Mouse (Mus musculus): ENCODE measurements at regions not wholly inside any gene's neighbourhood (a gene's known extent, or its start where the extent isn't known, plus 50 kb on each side); places are given as distances from the start of the nearest gene placed in this dataset.

DNA sequence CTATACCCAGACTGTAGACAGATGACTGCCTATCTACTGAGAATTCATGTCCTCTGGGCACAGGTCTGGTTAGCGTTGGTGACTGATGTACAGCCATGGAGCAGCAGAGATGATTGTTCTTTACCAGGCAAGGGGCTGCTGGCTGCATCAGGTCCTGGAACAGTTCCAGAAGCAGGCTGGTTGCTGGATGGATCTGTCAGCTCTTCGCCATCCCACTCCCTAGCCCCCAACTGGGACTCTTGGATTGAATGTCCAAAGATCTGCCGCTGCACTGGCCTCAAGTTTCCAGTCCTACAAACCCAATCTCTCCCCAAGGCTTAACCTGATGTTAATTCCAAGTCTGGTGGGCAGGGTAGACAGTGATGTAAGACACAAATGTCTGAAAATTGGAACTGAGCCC is 200.7 kb upstream of the Meis1 start:
- no peak overlapping the region for H3K27ac ChIP-seq (ENCODE audit: insufficient read depth, low read depth, low read length)
- H3K4me3 ChIP-seq (ENCODE audit: insufficient read depth, low read length) = no peak overlapping the region
- no peak for TF ChIP-seq CTCF (IDR thresholded peaks at IDR 0.05; ENCODE audit: low read depth, low read length)
- TF ChIP-seq POLR2A (IDR thresholded peaks at IDR 0.05; ENCODE audit: borderline replicate concordance, low read depth, low read length) = no peak
- H3K4me1 ChIP-seq (ENCODE audit: control insufficient read depth, insufficient read depth, low read length) = no peaks in the 10 kb centered on the region

DNA sequence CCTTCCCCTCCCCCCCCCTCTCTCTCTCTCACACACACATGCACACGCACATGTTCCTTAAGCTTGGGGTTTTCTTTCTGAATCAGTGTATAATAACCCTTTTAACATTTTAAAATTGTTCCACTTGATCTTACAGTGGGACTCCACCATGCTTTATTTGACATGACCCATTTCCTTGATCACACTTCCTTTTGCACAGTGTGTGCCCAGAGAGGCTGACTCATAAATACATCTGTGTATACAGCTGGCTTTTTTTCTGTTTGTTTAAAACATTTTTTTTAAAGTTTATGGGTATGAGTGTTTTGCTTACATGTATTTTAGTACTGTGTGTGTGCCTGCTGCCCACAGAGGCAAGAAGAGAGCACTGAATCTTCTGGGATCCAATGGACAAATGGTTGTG is 202.7 kb upstream of the Meis1 start:
- no peak for TF ChIP-seq POLR2A (IDR thresholded peaks at IDR 0.05; ENCODE audit: borderline replicate concordance, low read depth, low read length)
- no peak for TF ChIP-seq CTCF (IDR thresholded peaks at IDR 0.05; ENCODE audit: low read depth, low read length)
- H3K27ac ChIP-seq (ENCODE audit: insufficient read depth, low read depth, low read length) = no peak overlapping the region
- H3K4me3 ChIP-seq (ENCODE audit: insufficient read depth, low read length) = no peak overlapping the region
- H3K4me1 ChIP-seq (ENCODE audit: control insufficient read depth, insufficient read depth, low read length) = no peaks in the 10 kb centered on the region

DNA sequence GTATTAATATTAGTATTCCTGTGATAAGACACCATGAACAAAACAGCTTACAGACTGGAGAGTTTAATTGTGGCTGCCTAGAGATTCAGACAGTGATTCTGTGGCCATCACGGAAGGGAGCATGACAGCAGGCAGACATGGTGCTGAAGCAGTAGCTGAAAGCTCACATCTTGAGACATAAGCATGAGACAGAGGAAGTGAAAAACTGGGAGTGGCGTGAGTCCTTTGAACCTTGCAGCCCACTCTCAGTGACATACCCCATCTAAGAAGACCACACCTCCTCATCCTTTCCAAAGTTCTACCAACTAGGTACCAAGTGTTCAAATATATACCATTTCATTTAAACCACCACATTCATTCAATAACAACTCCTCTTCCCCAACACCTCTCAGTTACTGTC is 208.0 kb upstream of the Meis1 start:
- Histone ChIP-seq H3K4me3 (ENCODE audit: insufficient read depth, low read length) (no peak overlapping the region), H3K27ac (ENCODE audit: insufficient read depth, low read depth, low read length) (no peak overlapping the region), H3K4me1 (ENCODE audit: control insufficient read depth, insufficient read depth, low read length) (no peaks in the 10 kb centered on the region)
- TF ChIP-seq POLR2A (IDR thresholded peaks at IDR 0.05; ENCODE audit: borderline replicate concordance, low read depth, low read length) (no peak), CTCF (IDR thresholded peaks at IDR 0.05; ENCODE audit: low read depth, low read length) (no peak)

DNA sequence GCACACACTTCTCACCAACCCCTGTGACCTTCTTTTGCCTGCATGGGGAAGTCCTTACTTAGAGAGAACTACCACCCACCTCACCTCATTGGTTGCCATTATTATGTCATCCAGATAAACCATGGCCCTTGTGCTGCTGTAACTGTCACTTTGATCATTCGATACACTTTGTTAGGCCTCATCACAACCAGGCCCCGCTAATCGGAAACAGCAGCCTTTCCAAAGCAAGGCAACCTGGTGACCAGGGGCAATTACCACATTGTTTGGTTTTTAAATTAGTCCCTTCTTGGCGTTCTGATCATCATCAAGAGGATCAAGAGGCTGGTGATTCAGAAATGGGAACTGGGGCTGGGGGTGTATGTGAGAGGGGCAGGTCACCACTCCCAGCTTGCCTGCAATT is 208.9 kb upstream of the Meis1 start:
- TF ChIP-seq POLR2A (IDR thresholded peaks at IDR 0.05; ENCODE audit: borderline replicate concordance, low read depth, low read length) (no peak), CTCF (IDR thresholded peaks at IDR 0.05; ENCODE audit: low read depth, low read length) (no peak)
- Histone ChIP-seq H3K4me1 (ENCODE audit: control insufficient read depth, insufficient read depth, low read length) (no peaks in the 10 kb centered on the region), H3K4me3 (ENCODE audit: insufficient read depth, low read length) (no peak overlapping the region), H3K27ac (ENCODE audit: insufficient read depth, low read depth, low read length) (no peak overlapping the region)

DNA sequence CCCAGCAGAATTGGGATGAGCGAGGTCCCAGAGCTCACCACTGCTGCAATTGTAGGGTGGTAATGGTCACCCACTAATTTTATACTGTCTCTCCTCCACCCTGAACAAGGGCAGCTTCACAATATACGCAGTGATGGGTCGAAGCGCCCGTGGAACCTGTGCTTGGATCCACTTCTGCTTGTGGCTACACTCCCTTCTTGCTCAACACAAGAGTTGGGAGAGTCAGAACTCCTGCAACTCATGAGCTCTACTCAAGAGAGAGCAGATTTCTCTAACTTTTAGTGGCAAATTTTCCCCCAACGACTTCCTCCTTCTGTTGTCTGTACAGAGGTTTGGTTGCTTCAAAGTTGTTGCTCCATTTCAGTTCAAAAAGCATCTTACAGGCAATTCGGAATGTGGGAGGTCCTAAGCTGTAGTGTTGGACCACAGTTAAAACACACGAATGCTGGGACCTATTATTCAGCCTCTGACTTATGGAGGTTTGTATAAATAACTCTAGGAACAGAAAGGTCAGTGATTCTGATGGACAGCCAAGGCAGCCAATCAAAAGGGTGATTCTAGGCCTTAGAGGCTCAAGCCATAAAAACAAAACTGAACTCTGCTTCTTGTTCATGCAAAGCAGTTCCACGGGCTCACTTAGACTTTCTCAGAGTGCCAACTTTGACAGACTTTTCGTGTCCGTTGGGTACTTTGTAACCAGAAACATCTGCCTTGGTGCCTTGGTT is 227.8 kb upstream of the Meis1 start:
- no peak overlapping the region for H3K27ac ChIP-seq (ENCODE audit: insufficient read depth, low read depth, low read length)
- no peaks in the 10 kb centered on the region for H3K4me1 ChIP-seq (ENCODE audit: control insufficient read depth, insufficient read depth, low read length)
- H3K4me3 ChIP-seq (ENCODE audit: insufficient read depth, low read length) = no peak overlapping the region
- no peak for TF ChIP-seq POLR2A (IDR thresholded peaks at IDR 0.05; ENCODE audit: borderline replicate concordance, low read depth, low read length)
- no peak for TF ChIP-seq CTCF (IDR thresholded peaks at IDR 0.05; ENCODE audit: low read depth, low read length)

DNA sequence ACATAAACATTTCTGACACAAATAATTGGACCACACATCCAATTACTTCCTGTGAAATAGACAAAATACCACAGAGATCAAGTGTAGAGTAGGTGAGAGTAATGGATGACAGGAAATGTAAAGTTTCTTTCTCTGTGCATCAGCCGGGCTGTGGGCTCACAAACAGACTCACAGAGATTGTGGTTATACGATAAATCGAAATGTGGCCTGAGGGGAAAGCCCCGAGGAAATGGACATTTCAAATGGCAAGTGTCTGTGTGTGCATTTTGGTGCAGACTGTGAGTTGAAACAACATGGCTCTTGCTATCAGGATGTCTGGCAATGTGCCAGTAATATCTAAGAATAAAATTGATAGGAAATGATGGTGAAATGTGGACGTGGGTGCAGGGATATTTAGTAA is 234.8 kb upstream of the Meis1 start:
- Histone ChIP-seq H3K4me3 (ENCODE audit: insufficient read depth, low read length) (no peak overlapping the region), H3K4me1 (ENCODE audit: control insufficient read depth, insufficient read depth, low read length) (no peaks in the 10 kb centered on the region), H3K27ac (ENCODE audit: insufficient read depth, low read depth, low read length) (no peak overlapping the region)
- TF ChIP-seq POLR2A (IDR thresholded peaks at IDR 0.05; ENCODE audit: borderline replicate concordance, low read depth, low read length) (no peak), CTCF (IDR thresholded peaks at IDR 0.05; ENCODE audit: low read depth, low read length) (no peak)

DNA sequence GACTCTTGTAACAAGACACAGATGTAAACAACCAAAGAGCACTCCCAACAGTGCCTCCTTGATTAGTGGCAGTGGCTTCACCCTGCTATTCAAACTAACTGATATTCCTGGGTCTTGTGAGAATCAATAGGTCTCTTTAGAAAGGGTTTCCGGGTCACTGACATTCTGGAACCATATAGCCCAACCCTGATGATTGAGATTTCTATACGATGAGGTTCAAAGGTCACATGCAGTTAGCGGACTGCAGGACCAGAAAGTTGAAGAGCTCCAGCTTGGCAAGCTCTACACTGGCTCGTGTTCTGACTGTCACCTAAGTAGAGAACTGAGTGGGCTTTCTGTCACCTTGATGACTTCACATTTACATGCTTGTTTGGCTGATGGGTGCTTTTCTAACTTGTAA is 235.4 kb upstream of the Meis1 start:
- Histone ChIP-seq H3K27ac (ENCODE audit: insufficient read depth, low read depth, low read length) (no peak overlapping the region), H3K4me3 (ENCODE audit: insufficient read depth, low read length) (no peak overlapping the region), H3K4me1 (ENCODE audit: control insufficient read depth, insufficient read depth, low read length) (no peaks in the 10 kb centered on the region)
- TF ChIP-seq CTCF (IDR thresholded peaks at IDR 0.05; ENCODE audit: low read depth, low read length) (no peak), POLR2A (IDR thresholded peaks at IDR 0.05; ENCODE audit: borderline replicate concordance, low read depth, low read length) (no peak)

DNA sequence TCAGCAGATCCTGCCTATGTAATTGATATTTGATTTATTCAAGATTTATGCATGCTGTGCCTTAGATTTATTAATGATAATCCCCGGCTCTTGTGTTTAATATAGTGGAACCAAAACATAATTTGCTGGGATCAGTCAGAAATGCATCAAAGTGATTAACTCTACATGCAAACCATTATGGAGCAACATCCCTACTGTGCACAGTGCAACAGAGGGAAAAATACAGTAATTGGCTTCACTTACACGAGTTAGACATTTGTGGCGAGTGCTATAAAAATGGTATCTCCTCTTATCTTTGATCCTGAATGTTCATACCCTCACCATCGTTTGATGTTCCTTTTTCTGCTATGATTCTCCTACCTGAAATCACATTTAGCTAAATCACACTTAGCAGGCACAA is 238.8 kb upstream of the Meis1 start:
- no peak for TF ChIP-seq POLR2A (IDR thresholded peaks at IDR 0.05; ENCODE audit: borderline replicate concordance, low read depth, low read length)
- TF ChIP-seq CTCF (IDR thresholded peaks at IDR 0.05; ENCODE audit: low read depth, low read length) = no peak
- H3K27ac ChIP-seq (ENCODE audit: insufficient read depth, low read depth, low read length) = no peak overlapping the region
- H3K4me3 ChIP-seq (ENCODE audit: insufficient read depth, low read length) = no peak overlapping the region
- no peaks in the 10 kb centered on the region for H3K4me1 ChIP-seq (ENCODE audit: control insufficient read depth, insufficient read depth, low read length)

DNA sequence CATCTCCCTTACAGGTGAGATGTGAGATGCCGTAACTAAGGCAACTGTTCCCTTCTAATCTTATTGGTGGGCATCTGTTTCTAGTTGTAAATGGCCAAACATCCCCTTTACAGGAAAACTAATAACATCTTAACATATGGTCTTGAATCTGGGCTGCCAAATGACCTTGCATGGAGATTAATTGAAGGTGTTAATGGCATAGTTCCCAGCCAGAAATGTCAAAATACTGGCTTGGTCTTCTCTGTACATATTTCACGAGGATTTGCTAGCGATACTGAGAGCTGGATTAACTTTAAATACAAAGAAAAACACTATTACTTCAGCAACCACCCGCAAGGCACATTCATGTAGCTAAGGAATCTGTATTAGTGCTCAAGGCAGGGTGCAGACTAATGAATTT is 244.0 kb upstream of the Meis1 start:
- TF ChIP-seq POLR2A (IDR thresholded peaks at IDR 0.05; ENCODE audit: borderline replicate concordance, low read depth, low read length) (no peak), CTCF (IDR thresholded peaks at IDR 0.05; ENCODE audit: low read depth, low read length) (no peak)
- no peaks in the 10 kb centered on the region for H3K4me1 ChIP-seq (ENCODE audit: control insufficient read depth, insufficient read depth, low read length)

DNA sequence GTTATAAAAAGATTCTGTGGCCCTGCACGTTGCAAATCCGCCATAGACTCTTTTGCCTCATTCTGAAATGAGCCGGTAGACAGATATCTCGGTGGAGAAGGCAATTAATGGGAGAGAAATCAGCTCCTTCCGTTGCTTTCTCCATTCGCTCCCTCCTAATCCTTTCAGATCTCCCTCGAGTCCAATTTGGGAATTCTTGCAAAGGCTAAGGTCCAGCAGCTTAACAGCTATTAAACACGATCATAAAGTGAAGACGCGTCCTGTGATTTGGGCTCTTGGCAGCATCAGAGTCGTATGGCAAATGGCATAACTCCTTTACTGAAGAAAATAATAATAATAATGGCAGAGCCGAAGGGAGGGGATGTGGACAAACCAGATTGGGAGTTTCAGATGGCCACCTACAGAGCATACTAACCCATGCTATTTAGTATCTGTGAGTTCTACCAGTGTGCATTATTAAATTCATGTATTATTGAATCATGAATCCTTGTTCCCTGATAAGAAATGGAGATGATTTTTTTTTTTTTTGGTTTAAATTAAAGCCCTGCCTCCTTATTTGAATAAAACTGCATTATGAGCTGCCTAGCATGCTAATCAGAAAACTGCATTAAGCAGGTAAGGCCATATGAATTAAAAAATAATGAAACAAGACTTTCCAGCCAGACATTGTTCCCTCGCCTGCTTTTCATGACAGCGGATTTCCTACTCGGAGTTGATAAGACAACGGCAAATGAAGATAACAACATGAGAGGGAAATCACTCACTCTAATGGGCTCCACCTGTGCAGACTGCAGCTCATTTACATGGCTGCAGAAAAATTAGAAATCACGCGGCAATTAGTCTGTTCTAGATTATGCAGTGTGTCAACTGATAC is 246.2 kb upstream of the Meis1 start:
- TF ChIP-seq POLR2A (IDR thresholded peaks at IDR 0.05; ENCODE audit: borderline replicate concordance, low read depth, low read length) (no peak), CTCF (IDR thresholded peaks at IDR 0.05; ENCODE audit: low read depth, low read length) (no peak)
- Histone ChIP-seq H3K4me1 (ENCODE audit: control insufficient read depth, insufficient read depth, low read length) (no peaks in the 10 kb centered on the region), H3K4me3 (ENCODE audit: insufficient read depth, low read length) (no peak overlapping the region), H3K27ac (ENCODE audit: insufficient read depth, low read depth, low read length) (no peak overlapping the region)

More for the DNA sequence above, 244.0 kb upstream of the Meis1 start:
- no peak overlapping the region for H3K4me3 ChIP-seq (ENCODE audit: insufficient read depth, low read length)
- H3K27ac ChIP-seq (ENCODE audit: insufficient read depth, low read depth, low read length) = no peak overlapping the region

Data from bone marrow macrophage, adult 2 months (primary cell).